Mouse (Mus musculus) embryo, embryonic 11.5 days (tissue): ENCODE data around the gene Trim7.
"Not testable (repeated sequence)": the region's sequence is repeated elsewhere in the genome, so short reads cannot be mapped to it uniquely, and the experiment has no call there.

Experiments
- DNase-seq: peaks from one replicate; pipeline ENCODE4 v3.0.0-alpha.2; 2012; ENCODE audit warnings: low read depth, low spot score

Trim7 gene

GRCm38 (mm10) chr11:48898812-48899431, 73.0 kb downstream of the Trim7 start:
- no peak for DNase-seq

GRCm38 (mm10) chr11:48900654-48901566, 75.0 kb downstream of the Trim7 start:
- DNase-seq = not testable (repeated sequence)

- not testable (repeated sequence) for DNase-seq
These were observed 75.6 kb downstream of the Trim7 start for GRCm38 (mm10) chr11:48901567-48901930.
